Mouse (Mus musculus) 3134 (cell line): ENCODE measurements around the gene Gm20489.

Experiments
- DNase-seq: peaks from one replicate; pipeline ENCODE4 v3.0.0-alpha.2; 2011; ENCODE audit warnings: low spot score; ENCODE audit not compliant: insufficient read length; ENCODE audit errors: extremely low read depth

Gene Gm20489

DNA sequence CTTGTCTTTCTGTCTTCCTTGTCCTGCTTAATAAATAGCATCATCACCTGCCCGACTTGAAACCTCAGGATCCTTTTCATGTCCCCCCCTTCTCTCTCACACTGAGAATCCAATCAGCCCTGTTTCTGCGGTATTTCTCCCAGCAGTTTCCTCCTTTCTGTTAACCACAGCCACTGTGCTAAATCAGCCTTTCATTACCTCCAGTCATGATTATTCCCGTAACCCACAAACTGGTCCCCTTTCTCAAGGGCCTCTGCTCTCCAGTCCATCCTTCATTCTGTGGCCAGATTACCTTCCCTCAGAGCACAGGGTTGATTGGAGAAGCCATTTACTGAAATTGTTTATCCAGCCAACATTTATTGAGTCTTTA is at the start of gene Gm20489:
Gene Gm20489 (minus strand): TSS at position 269 of the 370 bp plus-strand sequence.
- no peak for DNase-seq

DNA sequence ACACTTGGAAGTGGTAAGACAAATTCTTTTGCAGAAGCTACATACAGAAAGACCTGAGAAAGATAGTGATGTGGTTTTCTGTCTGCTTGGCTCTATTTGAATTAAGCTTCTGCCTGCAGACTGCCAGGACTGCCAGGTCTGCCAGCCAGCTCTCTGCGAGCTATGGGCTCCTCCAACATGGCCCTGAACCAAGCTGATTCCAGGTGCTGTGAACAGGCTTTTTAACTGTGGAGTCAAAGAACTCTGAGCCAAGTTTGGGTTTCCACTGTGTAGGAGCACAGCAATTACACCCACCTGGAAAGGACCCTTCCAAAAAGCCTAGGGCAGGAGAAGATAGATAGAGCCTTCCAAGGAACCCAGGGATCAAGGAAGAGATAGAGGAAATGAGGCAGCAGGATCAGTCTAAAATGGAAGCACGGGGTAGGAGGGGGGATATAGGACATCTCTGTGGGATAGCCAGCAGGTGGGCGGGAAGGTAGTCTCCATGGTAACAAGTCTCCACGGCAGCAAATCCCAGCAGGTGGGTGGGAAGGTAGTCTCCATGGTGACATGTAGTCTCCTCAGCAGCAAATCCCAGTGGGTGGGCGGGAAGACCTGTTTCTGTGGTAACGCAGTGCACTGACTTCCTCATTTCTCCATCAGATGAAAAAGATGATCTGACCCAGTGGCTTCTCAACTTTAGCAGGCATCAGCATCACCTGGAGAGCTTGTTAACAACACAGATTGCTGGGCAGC is 45.0 kb upstream of the Gm20489 start:
- no peak for DNase-seq

DNA sequence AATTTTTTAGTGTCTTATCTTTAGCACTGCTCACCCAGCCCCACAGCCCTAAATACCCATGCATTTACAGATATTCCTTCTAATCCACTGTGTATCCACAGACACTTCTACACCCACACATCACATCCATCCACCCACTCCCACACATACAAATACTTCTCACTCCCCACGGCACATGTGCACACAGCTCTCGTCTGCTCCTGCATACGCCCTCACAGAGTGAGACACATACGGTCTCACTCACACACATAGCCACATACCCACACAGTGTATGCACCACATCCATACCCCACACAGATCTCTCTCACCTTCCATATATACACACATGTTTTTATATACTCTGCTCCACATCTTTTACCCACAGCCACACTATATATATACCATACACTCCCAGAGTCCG is 40.5 kb upstream of the Gm20489 start:
- no peak for DNase-seq

DNA sequence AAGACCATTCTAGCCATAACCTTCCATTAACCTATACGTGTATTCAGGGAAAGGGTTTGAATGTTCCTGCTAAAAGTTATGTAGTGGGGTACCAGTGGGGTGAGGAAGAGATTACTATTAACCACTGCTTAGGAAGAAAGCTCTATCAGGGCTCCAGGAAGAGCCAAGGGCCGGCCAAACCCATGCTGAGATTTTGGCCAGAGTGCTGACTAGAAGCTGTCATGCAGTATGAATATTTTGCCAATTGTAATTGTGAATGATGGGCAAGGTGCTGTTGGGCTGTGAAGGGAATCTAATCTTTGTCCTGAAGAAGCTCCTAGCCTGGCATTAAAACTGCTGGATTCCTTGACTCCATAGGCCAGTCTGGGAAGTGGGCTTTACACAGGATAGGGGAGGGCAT is 35.8 kb upstream of the Gm20489 start:
- no peak for DNase-seq

DNA sequence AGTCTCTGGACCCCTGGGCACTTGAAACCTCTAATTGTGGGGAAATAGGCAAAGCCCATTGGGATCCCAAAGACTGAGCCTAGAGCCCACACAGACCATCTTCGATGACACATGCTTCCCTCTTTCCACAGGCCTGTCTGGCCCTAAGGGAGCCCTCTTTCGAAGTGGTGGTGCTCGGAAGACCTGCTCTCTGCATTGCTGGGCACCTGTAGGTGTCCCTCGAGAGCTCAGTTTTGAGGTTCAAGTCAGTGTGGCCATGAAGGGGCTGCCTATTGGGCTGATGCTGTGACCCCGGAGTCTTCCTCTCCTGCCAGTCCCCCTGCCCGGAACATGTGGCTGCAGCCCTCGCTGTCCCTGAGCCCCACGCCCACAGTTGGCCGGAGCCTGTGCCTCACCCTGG is 32.8 kb upstream of the Gm20489 start:
- no peak for DNase-seq

DNA sequence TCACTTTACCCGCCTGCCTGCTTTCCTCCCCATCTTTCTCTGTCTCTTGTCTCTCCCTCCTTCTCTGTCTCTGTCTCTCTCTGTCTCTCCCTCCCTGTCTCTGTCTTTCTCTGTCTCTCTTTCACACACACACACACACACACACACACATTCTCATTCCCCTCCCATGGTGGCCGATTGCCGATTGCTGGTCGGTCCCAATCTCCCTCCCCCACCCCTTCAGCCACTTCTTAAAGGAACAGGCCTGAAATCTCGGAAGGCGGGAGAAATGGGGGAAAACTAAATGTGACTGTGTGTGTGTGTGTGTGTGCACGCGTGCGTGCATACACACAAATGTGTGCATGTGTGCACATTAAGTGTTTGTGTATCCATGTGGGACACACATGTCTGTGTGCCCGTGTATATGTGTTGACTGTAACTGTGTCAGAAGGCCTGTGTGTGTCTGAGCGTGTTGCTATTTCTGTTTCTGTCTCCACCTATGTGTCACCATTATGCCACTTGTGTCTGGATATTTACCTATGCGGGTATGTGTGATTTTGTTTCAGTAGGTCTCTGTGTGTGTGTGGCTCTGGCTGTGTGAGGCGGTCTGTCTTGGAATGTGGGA is 31.7 kb upstream of the Gm20489 start:
- DNase-seq: no peak

DNA sequence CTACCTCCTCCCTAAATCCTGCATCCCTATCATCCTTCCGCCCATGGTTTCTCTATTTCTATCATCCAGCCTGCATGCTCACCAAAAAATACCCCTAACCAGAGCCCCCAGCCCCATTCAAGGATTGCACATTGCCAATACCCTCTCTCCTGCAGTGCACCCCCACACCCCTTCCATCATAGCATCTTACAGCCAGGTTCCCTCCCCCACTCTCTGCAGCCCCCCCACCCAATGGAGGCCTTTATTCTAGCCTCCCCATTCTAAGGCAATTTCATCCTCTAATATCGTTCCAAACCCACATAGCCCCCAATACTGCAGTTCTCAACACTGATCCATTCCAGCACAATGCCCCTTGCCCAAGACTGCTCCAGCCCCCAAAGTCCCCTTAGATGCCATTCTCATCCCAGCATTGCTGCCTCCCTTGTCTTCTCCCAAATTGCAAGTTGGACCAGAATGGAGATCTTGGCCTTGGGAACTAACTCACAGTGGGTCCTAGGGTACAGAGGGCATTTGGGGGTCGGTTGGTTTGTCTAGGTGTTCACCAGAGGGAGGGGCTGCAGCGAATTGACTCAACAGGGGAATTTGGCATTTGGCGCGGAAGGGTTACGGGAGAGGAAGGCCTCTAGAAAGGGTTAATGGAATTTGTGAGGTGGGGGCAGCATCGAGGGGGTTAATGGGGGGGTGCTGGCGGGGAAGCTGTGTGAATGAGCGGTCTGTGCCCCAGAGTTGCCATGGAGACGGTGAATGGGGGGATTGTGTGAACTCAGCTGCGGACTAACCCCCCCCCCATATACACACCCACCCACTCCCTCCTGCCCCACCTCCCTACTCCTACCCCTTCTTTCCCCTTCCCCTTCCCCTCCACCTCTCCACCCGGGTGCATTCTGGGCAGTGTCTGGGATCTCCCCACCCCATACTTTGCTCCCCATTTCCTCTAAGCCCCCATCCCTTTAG is 30.9 kb upstream of the Gm20489 start:
- DNase-seq: no peak

DNA sequence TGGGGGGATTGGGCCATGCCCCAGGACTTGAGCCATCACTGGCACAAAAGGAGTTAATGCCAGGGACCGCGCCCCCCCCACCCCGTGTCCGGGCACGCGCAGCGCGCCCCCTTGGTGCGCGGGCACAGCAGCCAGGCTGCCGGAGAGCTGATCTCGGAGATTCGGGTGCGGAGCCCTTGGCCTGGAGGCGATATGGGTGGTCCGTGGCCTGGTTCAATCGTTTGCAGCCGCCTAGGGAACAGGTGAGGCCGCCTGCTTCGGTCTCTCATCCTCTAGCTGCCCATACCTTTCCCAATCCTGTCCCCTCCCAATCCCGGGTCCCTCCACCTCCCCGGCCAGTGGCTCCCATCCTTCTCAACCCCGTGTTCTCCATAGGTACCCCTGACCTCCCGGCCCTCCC is 30.2 kb upstream of the Gm20489 start, which contains the start of gene Nlgn3:
Gene Nlgn3 (plus strand): TSS at position 114 of the 400 bp plus-strand sequence.
- DNase-seq: no peak

DNA sequence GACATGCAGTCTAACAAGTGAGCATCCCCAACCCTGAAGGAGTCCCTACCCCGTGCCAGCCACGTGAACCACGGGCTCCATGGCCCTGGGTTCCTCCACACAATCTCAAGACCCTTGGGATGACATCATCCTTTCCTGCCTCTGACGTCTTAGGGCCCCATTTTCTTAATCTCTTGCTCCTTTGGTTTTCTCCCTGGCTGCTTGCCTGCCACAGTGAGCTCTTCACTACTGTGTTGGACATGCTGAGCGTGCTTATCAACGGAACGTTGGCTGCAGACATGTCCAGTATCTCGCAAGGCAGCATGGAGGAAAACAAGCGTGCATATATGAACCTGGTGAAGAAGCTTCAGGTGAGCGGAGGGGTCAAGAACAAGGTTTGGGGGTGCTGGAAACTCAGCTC is 21.3 kb upstream of the Gm20489 start:
- no peak for DNase-seq

DNA sequence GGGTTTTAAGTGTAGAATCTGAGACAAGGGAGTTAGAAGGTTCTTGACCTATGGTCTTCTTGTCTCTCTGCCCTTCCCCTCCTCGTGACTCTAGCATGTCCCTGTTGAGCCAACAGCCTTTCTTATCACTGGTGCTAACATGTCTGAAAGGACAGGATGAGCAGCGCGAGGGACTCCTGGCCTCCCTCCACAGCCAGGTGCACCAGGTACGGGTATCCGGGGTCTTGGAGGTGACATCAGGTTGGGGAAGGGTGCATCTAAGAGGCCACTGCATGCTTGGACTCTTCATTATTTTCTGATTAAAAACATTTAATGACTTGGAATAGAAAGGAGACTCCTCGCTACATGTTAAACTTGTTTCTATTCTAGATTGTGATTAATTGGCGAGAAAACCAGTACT is 20.2 kb upstream of the Gm20489 start:
- DNase-seq: no peak

DNA sequence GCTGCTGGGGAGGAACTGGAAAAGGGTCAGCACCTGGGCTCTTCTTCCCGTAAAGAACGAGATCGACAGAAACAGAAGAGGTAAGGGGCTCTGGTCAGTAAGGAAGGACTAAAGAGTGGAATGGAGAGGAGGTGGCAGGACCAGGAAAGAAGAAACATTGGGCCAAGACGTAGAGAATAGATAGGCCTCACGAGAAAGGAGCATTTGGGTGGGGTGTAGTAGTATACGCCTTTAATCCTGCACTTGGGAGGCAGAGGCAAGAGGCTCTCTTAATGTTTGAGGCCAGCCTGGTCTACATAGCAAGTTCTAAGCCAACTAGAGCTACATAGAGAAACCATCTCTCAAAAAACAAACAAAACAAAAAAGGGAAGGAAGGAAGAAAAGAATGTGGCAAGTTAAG is 19.6 kb upstream of the Gm20489 start:
- DNase-seq: no peak

DNA sequence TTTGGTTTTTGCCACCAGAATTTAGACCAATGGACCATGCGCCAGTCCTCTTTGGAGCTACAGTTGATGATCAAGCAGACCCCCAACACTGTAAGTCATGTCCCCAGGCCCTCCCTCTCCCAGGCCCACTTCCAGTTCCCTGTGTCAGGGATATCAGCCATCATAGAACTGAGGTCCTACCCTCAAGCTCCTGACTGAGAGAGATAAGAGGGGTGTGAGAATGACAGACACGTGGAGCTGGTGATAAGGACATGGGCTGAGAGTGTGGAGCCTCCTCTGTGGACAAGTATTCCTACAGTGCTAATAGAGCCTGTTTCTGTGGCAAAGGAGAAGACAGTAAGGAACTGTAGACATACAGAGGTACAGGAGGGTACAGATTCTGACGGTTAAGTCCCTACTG is 18.7 kb upstream of the Gm20489 start:
- DNase-seq: no peak

DNA sequence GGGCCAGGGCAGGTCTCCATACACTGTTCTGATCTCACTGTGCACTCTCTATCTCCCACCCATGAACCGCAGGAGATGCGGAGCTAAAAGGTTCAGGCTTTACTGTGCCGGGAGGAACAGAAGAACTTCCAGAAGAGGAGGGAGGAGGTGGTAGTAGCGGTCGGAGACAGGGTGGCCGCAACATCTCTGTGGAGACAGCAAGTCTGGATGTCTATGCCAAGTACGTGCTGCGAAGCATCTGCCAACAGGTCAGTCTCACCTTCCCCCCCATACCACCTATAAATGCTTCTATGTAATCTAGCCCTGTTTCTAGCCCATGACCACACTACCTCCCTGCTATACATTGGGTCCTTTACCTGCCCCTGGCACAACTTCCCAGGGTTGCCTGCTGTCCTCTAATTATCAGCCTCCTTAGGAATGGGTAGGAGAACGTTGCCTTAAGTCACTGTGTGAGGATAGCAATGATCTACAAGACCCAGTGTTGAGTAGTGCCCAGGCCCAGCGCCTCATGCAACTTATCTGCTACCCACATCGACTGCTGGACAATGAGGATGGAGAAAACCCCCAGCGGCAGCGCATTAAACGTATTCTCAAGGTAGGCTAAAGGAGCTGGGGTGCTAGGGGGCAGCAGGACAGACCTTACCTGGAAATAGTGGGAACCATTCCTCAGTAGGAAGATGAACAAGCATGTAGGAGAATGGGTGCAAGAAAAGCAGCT is 17.3 kb upstream of the Gm20489 start:
- no peak for DNase-seq

DNA sequence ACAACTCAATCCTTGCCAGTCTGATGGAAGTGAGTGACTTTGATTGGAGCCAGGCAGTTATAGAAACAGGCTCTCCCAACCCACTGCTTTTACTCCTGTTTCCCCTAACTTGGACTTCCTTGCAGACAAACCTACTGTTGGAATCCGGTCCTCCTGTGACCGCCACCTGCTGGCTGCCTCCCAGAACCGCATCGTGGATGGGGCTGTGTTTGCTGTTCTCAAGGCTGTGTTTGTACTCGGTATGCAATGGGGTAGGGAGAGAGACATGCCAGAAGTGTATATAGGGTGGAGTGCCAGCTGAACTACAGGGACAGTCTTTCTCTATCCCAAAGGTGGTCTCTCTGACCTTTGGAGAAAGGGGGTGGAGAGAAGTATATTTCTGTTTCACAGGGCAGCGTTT is 16.7 kb upstream of the Gm20489 start:
- peak; percentile 47 for DNase-seq

DNA sequence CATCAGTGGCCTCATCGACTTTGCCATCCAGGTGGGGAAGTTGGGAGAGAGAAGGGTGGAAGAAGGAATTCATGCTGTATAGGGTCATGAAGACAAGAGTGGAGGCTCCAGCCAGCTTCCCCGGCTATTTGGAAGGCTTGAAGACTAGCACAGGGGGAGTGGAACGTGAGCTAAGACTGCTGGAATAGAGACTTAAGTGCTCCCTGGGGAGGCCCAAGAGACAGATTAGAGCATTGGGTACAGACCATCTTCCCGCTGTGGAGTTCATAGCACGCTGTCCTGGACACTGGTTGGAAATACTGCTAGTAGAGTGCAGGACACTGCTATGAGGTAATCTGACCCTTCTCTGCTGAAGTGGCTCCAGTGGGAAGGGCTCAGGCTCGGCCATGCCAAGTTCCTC is 14.0 kb upstream of the Gm20489 start:
- DNase-seq: no peak

DNA sequence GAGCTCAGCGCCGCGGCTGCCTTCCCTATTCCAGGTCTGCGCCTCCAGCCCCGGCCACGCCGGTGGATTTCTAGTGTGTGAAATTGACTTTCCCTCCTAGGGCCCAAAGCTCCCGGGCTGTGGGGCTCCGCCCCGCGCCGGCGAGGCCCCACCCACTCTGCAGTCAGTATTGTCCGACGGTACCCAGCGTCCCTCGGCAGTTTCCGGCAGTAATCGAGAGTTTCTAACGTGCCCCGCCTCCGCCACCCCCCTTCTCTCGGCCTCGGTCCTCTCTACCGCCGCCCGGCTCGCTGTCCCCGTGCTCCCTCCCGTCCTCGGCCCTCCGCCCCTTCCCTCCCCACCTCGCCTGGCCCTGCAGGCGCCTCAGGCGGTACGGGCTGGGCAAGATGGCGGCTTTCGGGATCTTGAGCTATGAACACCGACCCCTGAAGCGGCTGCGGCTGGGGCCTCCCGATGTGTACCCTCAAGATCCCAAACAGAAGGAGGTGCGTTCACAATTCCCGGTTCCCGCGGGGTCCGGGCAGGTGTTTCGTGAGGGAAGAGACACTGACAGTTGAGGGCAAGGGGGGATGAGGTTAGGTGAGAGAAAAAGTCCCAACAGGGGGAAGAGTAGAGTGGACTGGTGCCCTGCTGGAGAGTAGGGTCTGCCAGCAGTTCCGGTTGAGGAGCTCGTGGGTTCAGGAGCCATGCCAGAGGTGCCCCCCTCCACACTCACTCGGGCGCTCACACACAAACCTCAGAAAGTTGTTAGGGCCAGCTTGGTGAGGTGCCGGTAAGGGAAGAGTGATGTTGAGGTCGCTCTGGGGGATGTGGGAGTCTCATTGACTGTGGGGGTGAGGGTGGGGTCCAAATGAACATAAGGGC is 5.3 kb upstream of the Gm20489 start, which contains the start of gene Med12:
Gene Med12 (plus strand): TSS at position 156 of the 864 bp plus-strand sequence.
- DNase-seq: peak; percentile 94

DNA sequence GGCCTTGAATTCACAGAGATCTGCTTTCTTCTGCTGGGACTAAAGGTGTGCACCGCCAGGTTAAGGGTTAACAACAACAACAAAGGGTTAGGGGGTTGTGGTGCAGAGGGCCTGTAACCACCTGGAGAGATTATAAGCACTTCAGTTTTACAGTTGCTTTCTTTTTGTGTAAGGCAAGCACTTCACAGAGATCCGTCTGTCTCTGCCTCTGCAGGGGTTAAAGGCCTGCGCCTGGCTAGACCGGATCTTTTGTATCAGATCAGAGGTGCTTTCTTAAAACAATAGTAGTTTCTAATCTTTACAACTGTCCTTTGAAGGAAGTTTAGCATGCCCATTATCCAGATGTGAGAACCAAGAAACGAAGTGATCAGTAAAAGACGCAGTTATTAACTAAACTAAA is 4.6 kb upstream of the Gm20489 start:
- no peak for DNase-seq

DNA sequence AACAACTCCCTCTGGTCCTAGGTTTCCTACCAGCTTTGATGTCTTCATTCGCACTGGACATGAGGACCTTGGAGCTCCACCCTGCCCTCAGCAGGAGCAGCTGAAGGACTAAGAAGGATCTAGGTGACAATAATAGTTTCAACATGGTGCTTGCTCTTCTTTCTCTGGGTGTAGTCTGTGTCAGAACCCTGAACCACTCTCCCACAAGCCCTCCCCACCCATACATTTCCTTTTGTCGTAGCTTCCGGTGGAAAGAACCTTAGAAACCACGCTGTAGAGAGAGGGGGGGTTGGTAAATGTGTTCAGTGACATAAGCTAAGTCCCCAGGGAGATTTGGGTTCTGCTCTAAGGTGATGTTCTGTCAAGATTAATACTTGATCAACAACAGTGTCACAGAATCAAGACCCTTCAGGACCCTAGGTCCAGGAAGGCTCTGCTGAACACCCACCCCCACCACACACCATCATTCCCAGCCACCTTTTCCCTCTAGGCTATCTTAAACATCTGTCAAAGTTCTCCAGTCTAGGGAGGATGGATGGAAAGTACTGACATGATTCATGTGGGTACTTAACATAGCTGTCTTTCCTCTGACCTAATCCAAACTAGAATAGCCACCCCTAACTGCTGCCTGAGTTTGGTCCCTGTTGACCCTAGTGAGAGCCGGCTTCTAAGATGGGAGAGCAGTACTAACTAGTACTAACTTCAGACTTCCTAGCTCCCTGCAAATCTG is 633 bp downstream of the Gm20489 start, which contains the start of gene Il2rg:
Gene Il2rg (minus strand): TSS at position 231 of the 730 bp plus-strand sequence.
- DNase-seq: no peak

DNA sequence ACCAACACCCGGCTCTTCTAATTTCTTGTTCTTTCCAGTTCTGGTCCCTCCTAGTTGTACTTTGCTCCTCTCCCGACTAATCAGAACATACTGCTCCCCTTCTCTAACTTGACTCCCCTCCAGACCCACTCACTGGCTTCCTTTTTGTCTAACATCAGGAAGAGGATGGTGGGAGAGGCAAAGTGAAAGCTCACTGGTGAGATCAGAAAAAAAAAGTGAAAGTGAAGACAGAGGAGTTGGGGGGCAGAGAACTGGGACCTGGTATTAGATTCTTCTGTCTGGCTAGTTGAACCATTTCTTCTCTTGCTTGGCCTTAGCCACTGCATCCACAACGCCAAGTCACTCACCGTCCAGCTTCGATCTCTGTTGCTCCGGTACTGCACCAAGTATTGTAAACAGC is 2.2 kb downstream of the Gm20489 start:
- no peak for DNase-seq
